Mouse (Mus musculus) brain, adult 2 months (tissue): Measurements from ENCODE around the gene Camkv.

ENCODE experiments used
- DNase-seq: peaks from one replicate; pipeline ENCODE4 v3.0.0; 2011; ENCODE audit warnings: low read depth, low spot score

Gene Camkv

DNA sequence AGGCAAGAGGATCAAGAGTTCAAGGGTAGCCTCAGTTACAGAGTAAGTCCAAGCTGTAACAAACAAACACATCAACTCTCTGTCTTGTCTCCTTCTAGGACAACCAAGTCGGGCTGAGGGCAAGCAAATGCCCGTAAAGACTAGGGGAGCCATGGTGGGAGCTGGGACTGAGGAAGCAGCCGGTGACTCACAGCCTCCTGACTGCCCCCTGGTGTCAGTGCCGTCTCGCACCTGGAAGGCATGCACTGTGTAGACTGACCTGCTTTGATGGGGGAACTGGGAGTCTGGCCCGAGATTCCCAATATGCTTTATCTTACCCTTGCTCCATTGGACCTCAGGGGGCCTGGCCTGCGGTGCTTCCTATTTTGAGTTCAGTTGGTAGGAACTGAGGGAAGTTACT, 12.5 kb upstream of the Camkv start:
- DNase-seq, result peak; percentile 39

DNA sequence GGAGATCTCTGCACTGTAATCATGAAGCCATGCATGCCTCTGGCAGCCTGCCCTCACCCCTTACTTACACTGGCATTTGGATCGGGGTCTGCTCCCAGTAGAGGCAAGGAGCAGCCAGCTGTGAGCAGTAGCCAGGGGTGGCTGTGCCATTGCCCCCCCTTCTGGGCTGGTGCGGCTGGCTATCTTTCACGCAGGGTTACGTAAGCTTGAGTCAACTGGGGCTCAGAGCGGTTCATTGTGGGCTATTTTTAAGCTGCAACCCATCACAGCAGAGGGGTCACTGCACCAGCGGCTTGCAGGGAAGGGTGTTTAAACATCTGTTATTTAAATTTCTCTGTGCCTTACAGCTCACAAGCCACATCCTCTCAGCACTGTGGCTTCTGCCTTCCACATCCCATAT, 11.5 kb upstream of the Camkv start:
- DNase-seq, result peak; percentile 76

DNA sequence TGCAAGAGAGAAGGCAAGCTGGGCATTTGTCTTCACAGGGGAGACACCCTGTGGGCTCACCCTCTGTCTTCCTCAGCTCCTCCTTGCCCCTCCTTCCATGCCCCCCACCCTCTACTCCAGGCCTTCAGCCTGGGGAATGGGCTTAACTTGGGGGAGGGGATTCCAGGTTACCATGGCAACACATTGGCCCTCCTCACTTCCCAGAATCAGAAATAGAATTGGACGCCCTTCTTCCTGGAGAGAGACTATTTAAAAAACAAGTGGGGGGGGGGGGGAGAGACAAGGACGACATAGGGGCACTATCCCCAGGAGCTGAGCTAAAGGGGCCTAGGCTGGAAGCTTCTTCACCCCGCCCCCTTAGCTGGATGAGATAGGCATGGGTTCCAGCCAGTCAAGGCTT, 10.2 kb upstream of the Camkv start:
- DNase-seq, result no peak

DNA sequence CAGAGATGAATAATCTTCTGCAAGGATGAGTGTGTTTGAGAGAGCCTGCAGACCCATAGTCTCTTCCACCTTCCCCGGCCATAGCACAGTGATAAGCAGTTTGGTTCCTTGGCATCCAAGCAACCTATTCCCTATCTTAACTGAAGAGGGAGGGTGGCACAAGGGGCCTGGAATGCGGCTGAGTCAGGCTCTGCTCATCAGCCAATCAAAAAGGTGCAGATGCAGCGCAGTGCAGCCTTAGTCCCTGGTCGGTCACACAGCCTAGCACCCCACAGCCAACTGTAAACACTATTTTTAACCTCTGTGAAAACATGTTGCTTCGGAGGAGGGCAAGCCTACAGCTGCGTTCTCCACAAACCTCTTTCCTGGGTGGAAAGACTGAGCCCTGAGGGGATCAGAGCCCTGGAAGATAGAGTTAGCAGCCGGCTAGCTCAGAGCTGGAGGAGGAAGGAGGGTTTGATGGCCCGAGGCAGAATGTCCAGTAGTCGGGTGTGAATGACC, 8.5 kb upstream of the Camkv start:
- DNase-seq, result peak; percentile 72

DNA sequence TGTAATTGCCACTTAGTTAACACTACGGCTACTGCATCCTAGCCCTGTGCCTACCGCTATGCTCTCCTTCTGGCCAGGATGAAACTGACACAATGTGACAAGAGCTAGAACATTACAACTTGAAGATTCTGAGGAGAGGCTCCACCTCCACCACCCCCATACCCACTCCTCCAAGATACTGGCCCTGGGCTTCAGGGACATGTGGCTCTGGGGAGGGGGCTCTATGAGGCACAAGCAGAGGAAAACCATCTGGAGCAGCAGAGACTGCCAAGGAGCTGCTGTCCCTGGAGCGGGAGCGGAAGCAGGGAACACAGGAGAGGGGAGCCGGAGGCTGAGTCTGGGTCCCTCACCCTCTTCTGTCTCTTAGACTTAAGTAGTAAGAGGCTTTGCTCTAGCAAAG, 7.7 kb upstream of the Camkv start:
- DNase-seq, result no peak

DNA sequence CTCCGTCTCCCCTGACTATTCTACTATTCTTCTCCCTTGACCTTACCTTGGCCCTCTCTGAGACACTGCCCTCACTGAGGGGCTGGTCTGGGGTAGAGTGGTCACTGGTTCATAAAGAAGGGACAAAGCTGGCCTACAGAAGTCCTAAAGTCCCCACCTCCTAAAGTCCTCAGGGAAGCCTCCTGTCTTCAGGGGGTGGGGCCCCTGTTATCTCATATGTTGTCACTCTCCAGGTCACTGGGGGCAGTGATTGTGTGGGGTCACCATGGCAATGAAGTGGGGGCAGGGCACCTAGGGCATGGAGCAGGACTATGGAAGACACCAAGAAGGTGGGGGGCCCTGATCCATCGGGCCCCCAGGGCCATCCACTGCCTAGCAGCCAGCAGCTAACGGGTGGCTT, 7.3 kb upstream of the Camkv start, which contains the start of gene Actl11:
Gene Actl11, plus strand, starts transcription at position 301 of the 400 bp plus-strand sequence.
- no peak for DNase-seq

DNA sequence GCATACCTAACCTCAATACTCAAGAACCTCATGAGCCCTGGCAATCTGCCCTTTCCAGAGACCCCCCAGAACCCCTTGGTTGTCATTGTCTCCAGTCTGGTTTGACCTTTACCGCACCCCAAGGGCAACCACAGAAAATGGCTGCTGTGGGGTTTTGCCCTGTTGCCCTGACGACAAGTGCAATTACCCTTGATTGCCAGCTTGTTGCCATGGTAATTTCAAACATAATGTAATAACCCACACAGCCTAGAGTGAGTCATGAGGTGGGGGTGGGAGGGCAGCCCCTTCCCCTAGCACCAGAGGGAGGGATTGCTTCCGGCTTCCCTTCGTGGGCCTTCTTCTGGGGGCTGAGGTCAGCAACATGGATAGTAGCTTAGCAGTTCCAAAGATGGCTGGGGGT, 3.3 kb upstream of the Camkv start:
- peak; percentile 59 for DNase-seq

DNA sequence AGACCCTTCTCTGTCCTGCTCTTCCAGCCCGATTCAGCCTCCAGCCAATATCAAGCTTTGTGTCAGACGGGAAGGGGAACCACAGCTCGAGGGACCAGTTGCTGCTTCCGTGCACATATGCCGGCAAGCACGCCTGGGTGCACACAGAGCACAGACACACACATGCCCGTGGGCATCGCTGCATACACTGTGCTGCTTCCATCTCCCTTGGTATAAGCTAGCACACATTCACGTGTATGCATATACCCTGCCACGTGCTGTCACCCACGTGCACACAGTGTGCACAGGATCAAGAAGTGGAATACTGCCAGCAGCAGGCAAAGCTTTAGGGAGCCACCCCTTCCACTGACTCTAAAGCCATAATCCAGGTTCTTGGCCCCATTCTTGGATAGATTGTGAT, 1.3 kb upstream of the Camkv start:
- DNase-seq, result peak; percentile 70

DNA sequence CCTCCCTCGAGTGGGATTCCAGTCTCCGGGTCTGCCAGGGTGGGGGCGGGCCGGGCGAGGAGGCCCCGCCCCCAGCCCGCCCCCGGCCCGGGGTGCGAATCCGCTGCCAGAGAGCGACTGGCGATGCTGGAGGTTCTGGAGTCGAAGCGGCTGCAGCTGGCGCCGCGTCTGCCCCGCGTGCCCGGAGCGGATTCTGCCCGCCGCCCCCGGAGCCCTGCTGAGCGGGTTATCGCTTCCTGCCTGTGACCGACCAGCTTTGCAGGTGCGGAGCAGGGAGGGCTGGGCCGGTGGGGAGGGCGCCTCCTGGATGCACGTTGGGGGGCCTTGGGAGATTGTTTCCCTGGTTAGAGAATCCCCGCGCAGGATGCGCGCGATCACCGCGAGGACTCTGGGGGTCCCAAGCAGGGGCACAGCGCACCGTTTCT, 328 bp downstream of the Camkv start:
- peak; percentile 68 for DNase-seq

DNA sequence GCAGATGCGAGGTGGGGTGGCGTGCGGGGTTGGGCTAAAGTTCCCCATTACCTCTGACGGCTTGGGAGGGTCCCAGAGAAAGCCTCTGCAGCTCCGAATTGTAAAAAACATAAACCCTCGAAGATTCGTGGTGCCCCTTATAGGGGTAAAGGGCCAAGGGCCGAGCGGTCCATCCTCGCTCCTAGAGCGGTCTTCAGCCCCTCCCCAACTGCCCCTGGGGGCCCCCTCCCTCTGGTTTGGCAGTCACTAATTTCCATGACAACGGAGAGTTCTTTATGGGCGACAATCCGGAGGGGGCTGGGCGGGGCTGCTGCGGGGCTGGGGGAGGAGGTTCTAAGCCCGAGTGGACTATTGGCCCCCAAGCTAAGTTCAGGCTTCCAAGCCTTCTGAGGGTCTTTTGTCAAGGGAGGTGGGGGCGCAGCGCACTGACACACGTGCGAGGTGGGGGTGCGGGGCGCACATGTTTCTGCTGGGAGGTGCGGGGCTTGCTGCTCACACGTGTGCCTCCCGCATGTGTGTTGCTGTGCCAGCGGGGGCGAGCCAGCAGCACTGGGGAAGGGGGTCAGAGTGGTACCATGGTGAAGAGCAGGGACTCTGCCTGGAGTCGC, 845 bp downstream of the Camkv start:
- DNase-seq, result peak; percentile 69

DNA sequence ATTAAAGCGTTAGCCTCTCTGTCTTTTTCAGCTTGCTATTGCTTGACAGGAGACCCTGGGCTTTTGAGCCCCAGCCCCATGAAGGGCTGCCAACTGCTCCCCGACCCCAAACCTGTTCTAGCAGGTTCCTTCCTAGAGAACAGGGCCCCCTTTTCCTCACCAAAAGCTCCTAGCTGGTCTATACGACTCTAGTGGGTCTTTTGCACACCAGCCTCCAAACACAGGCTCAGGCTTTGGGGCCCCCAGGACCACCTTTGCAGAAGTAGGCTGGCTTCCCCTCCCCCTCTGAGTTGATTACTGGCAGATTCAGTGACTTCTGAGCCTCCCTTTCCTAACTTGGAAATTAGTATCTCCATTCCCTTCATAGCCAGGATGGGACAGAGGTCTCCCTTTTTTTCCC, 1.4 kb downstream of the Camkv start:
- DNase-seq, result no peak

DNA sequence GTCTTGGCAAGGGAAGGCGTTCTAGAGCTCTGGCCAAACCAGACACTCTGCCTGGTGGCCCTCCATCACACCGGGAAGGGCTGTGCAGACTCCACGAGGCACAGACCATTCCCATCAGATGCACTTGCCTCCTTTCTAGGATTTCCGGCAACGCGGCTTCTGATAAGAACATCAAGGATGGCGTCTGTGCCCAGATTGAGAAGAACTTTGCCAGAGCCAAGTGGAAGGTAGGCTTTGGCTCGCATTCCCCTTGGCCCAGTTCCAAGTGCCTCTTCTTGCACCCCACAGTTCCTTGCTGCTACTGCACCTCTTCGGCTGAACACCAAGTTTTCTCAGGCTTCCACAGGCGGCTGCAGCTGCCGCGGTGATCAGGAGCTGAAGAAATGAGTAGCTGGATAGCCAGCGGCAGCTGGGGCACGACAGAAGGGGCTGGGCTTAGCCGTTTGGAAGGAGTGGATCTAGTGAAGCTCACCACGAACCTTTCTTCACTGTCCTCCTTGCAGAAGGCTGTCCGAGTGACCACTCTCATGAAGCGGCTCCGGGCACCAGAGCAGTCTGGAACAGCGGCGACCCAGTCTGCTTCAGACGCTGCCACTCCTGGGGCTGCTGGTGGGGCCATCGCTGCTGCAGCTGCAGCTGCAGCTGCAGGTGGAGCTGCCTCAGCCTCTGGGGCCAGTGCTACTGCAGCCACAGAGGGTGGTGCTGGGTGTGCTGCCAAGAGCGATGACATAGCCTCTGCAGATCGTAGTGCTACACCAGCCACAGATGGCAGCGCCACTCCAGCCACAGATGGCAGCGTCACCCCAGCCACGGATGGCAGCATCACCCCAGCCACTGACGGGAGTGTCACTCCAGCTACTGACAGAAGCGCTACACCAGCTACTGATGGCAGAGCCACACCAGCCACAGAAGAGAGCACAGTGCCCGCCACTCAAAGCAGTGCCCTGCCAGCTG, 12.0 kb downstream of the Camkv start:
- peak; percentile 82 for DNase-seq

DNA sequence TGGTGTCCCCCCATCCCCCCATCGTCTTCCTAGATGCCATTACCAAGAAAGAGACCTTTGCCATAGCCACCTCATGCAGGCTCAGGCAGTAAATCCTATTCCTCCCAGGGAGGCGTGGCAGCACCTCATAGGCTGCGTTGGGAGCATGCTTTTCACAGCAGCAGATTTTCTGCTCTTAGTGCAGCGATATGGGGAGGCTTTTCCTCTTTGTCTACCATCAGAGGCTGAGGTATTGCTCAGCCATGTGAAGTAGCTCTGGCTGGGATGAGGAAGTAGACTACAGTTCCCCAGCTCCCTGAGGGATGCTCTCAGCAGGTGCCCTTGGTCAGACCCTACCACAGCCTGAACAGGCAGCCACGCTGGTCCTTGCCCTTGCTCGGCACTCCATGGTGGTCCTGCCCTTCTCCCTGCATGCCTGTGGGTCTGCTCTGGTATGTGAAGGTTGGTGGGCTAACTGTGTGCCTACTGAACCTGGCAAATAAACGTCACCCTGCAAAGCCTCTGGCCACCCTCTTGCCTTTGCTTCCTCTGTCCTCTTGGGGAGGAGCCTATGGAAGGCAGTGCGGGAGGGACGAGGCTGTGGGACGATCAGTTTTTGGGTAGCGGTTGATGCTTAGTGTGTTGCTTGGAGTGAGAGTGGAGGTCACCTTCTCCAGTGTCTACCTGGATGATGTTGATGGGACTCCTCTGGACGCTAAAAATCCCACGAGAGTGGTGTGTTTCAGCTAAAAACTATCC, 13.9 kb downstream of the Camkv start:
- no peak for DNase-seq

DNA sequence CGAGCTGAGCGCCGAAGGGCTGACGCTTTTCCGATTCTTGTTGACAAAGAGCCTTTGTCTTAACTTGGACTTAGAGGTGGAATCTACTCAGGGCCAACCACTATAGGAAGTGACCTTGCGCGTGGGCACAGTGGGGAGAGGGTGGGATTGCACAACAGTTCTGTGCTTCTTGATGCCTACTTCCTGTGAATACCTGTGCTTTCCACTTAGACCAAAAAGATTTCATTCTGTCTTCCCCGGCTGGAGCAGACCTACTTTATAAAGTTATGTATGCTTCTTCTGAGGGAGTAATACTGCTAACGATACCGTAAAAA, 14.4 kb downstream of the Camkv start, which contains the start of gene Traip:
Gene Traip, plus strand, starts transcription at position 215 of the 314 bp plus-strand sequence.
- no peak for DNase-seq

DNA sequence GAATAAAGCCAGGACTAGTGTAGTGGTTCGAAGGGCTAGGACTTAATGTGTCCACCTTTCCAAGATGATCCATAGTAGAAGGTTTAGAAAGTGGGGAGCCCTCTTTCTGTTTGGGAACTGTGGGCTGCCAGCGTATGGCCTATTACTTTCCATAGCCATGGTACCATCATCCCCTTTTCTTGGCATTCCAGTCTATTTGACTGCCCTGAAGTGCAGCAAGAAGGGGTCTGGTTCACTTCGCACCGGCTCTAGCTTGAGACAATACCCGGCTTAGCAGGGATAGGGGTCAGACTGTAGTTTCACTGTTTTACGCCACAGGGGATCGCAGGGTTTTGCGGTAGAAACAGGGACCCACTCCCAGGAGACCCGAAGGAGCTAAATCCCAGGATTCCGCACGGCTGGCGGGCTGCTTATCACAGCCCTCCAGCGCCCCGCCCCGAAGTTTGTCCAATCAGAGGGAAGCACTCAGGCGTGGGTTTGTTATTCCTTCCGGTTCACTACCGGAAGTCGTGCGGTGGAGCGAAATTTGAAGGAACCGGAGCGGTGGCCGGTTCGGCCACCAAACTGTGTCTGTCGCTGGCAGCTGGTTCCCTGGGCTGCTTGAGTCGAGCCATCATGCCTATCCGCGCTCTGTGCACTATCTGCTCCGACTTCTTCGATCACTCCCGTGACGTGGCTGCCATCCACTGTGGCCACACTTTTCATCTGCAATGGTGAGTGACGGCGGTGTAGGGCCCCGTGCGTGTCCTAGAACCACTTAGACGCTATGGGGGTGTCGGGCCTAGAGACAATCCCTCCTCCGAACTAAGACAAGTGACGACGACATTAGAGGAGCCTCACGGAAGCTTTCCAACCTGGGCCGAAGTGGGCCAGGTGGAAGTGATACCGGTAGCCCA, 15.2 kb downstream of the Camkv start:
- peak; percentile 94 for DNase-seq

DNA sequence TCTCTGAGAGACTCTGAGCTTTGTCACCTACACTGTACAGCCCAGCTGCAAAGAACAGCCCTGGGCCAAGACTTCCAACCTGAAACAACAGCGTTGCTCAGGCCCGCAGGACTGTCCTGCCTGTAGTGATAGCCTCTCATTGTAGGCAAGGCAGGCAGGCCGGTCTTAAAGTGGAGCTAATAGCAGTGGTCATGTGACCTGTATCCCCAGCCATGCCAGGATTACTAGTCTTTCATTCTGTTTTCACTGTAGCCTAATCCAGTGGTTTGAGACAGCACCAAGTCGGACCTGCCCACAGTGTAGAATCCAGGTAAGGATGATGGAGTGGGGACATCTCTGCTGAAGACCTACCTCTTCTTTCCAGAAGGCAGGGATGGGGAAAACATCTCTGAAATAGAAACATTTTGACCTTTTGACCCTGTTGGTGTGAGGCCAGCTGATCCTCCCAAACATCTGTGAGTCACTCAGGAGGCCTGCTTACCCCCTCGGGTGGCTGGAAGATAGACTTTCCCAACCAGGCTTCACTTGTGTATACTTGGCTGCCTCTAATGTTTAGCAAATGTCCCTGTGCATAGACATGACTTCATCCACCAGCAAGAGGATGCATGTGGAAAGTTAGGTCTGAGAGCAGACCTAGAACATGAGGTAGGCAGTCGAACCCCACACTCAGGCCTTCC, 20.3 kb downstream of the Camkv start:
- no peak for DNase-seq

DNA sequence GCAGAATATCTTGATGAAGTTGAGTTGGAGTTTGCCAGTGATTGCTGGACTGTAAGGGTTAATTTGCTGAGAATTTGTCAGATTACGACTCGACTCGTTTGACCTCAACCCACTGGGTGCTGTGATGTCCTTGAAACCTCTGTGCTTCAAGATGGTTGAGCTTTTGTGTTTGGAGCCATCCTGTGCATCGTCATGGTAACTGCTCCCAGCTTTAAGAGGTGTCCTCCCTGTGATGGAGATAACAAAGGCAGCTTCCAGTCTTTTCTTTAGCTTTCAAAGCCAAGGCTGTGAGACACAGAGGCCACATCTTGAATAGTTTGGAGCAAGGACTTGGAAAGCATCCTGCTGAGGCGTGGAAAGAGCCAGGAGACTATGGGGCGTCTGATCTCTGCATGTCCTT, 21.7 kb downstream of the Camkv start:
- no peak for DNase-seq

DNA sequence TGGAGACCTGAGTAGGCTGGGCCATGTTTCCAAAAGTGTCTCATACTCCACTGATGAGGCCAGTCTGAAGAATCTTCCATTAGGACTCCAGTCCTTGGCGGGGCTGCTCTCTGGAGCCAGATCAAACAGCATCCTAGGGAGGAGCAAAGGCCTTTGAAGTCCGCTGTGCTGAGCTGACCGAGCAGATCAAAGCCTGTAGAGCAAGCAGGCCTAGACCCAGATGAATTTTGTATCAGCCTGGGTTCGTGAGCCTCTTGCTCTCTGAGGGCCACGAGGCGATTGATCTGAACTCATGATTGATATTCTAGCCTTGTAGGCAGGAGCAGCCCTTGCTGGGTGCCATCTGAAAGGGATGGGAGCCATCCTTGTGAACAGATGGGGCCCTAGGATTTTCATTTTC, 24.4 kb downstream of the Camkv start:
- DNase-seq, result peak; percentile 41

DNA sequence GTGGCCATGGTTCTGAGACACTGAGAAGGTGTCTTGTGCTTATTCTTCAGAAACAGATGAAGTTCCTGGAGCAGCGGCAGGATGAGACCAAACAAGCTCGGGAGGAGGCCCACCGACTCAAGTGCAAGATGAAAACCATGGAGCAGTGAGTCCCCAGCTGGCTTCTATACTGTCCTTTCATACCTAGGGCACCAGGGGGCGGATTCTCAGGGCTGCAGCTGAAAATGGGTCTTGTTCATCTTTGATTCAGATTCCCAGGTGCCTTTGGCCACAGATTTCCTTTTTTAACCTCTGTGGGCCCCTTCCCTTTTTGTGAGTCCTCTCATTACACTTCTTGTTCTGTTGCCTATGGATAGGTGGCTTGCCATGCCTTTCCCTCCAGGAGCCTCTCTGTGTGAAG, 25.5 kb downstream of the Camkv start:
- DNase-seq, result no peak

DNA sequence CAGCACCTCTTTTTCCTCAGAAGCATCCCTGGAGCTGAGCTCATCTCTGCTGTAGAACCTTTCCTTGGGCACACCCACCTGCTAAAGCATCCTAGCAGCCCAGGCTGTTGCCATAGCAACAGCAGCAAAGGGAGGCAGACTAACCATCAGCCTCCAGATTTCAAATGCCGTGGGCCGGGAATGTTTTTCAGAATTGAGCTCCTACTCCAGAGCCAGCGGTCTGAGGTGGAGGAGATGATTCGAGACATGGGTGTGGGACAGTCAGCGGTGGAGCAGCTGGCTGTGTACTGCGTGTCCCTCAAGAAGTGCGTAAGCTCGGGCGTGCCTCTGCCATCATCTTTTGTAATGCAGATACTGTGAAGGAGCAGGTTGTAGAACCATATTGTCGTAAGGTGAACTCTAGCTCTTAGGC, 25.9 kb downstream of the Camkv start:
- DNase-seq, result peak; percentile 96

DNA sequence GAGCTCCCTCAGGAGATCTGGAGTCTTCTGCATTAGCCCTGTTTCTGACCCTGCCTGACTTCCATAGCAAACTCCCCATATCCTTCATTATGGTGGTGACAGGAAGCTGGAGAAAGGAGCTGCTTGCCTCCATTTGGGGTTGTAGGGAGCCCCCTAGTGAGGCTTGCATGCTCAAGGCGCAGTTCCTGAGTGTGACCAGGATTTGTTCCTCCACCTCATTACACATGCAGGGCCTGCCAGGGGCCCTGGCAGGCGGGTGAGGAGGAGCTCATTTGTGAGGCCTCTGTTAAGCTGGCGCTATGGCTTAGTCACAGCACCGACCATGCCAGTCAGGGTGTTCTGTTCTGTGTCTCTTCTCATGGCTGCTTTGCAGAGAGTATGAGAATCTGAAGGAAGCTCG, 26.4 kb downstream of the Camkv start:
- peak; percentile 93 for DNase-seq
